Mouse (Mus musculus) liver, postnatal 0 days (tissue): ENCODE measurements at regions not wholly inside any gene's neighbourhood (a gene's known extent, or its start where the extent isn't known, plus 50 kb on each side); places are given as distances from the start of the nearest gene placed in this dataset.

Experiments
- CTCF ChIP-seq: sonication (generic); IDR thresholded peaks from 2 replicates; pipeline ENCODE4 v1.5.1; 2016; ENCODE audit warnings: antibody characterized with exemption, low read depth
- EP300 ChIP-seq: IDR thresholded peaks from 2 replicates; pipeline ENCODE4 v1.6.1; 2016; ENCODE audit warnings: antibody characterized with exemption, low read depth, mild to moderate bottlenecking

- no peak for TF ChIP-seq CTCF
- TF ChIP-seq EP300, result no peak
These were observed 74.6 kb downstream of the Gm5294 start for GRCm38 (mm10) chr5:138894496-138894895.
